In genomic region chr4:81101049-81101448, GRCm38 (mm10) we compare ENCODE assay signal across 26 mouse cellular contexts.
DNase-seq lines count a peak whose midpoint lies in the region; ATAC-seq and TF ChIP-seq lines count a peak whose summit lies in the region.
"Had no signal": no experiment of that assay in that cellular context is flagged by ENCODE, and none has a peak within 500 bp of the region (broad histone marks: within the 10 kb centered on the region; RNA-seq: fewer than 3 reads in every experiment).

No protein-coding gene starts in this region.

- intact Hi-C loops in left cerebral cortex, postnatal 25 days (cut with DNase I), result no loop called here

- peak; percentile 22 for DNase-seq in embryonic facial prominence, embryonic 14.5 days (ENCODE audit: low spot score)
- no peak for DNase-seq in embryonic facial prominence, embryonic 10.5 days (ENCODE audit: low spot score)
- DNase-seq in Muller cell, postnatal 12 days (ENCODE audit: inconsistent ontology term), result peak; percentile 14
- DNase-seq in neural tube, embryonic 10.5 days (ENCODE audit: extremely low spot score, low spot score), result no peak
- no peak for DNase-seq in left cerebral cortex, postnatal 25 days (ENCODE audit: low spot score in 2 of 2)
- DNase-seq: adrenal gland, adult 8-10 months; adrenal gland, postnatal 14 days; adrenal gland, postnatal 36 days; B cell, adult 2 months; cerebellum, adult 11-12 months; cerebellum, adult 2 months; cerebellum, adult 9-10 months; cerebellum, postnatal 10 days; cerebellum, postnatal 25 days had no signal

- H3K36me3 ChIP-seq in embryonic facial prominence, embryonic 14.5 days (ENCODE audit: control insufficient read depth, insufficient read depth, low read length), result no peaks in the 10 kb centered on the region
- H3K36me3 ChIP-seq in embryonic facial prominence, embryonic 10.5 days (replicated peaks), result no peaks in the 10 kb centered on the region
- H3K36me3 ChIP-seq: embryonic facial prominence, embryonic 13.5 days; forebrain, embryonic 10.5 days; forebrain, embryonic 12.5 days; G1E had no signal

- H3K4me3 ChIP-seq in embryonic facial prominence, embryonic 14.5 days (ENCODE audit: low read depth, low read length), result no peak overlapping the region
- no peak overlapping the region for H3K4me3 ChIP-seq in embryonic facial prominence, embryonic 10.5 days
- no peak overlapping the region for H3K4me3 ChIP-seq in embryonic fibroblast, embryonic 13.5 days (ENCODE audit: insufficient read depth, low read length)
- H3K4me3 ChIP-seq: embryonic facial prominence, embryonic 13.5 days; erythroblast, embryonic 14.5 days; forebrain, embryonic 10.5 days; forebrain, embryonic 12.5 days had no signal

- no peaks in the 10 kb centered on the region for H3K9me3 ChIP-seq in embryonic facial prominence, embryonic 14.5 days (ENCODE audit: control insufficient read depth, low read length)
- H3K9me3 ChIP-seq in embryonic facial prominence, embryonic 10.5 days, result no peaks in the 10 kb centered on the region
- H3K9me3 ChIP-seq: embryonic facial prominence, embryonic 13.5 days; forebrain, embryonic 10.5 days; forebrain, embryonic 12.5 days; G1E had no signal

- no peak for ATAC-seq in embryonic facial prominence, embryonic 14.5 days (ENCODE audit: low read depth)
- ATAC-seq: activated CD4-positive, CD25-positive, alpha-beta regulatory T cell, adult 4 months; CD4-positive, CD25-positive, alpha-beta regulatory T cell, adult 4 months; forebrain, embryonic 14.5 days; forebrain, embryonic 16.5 days; Patski had no signal

- H3K27me3 ChIP-seq in embryonic facial prominence, embryonic 14.5 days (replicated peaks; ENCODE audit: control insufficient read depth, insufficient read depth, low read length), result no peaks in the 10 kb centered on the region
- H3K27me3 ChIP-seq in embryonic facial prominence, embryonic 10.5 days (replicated peaks; ENCODE audit: low read depth, poor library complexity, severe bottlenecking), result no peaks in the 10 kb centered on the region
- H3K27me3 ChIP-seq: CH12.LX; embryonic facial prominence, embryonic 13.5 days; forebrain, embryonic 12.5 days; Patski had no signal

- no peak overlapping the region for H3K27ac ChIP-seq in embryonic facial prominence, embryonic 14.5 days (replicated peaks; ENCODE audit: low read depth, low read length)
- no peak overlapping the region for H3K27ac ChIP-seq in embryonic facial prominence, embryonic 10.5 days (replicated peaks)
- peak overlapping the region; percentile 47; the same call in 1 of the 2 replicates for H3K27ac ChIP-seq in embryonic fibroblast, embryonic 13.5 days (ENCODE audit: insufficient read depth, low read length)
- H3K27ac ChIP-seq: embryonic facial prominence, embryonic 13.5 days; forebrain, embryonic 10.5 days; forebrain, embryonic 12.5 days had no signal

- no peak for TF ChIP-seq POLR2A in embryonic fibroblast, embryonic 13.5 days (IDR thresholded peaks at IDR 0.05; ENCODE audit: low read depth, low read length)

- no peak overlapping the region for H3K4me2 ChIP-seq in embryonic facial prominence, embryonic 14.5 days (ENCODE audit: low read depth, low read length)
- H3K4me2 ChIP-seq: embryonic facial prominence, embryonic 13.5 days; forebrain, embryonic 12.5 days had no signal

- TF ChIP-seq CTCF in embryonic fibroblast, embryonic 13.5 days (IDR thresholded peaks at IDR 0.05; ENCODE audit: borderline replicate concordance, insufficient read depth, low read length), result no peak

- 59% methylated on average over 2 of the region's 2 CpGs for WGBS in embryonic facial prominence, embryonic 14.5 days
- 88% methylated on average over 2 of the region's 2 CpGs for WGBS in embryonic facial prominence, embryonic 10.5 days

- no peak overlapping the region for H3K9ac ChIP-seq in embryonic facial prominence, embryonic 14.5 days (ENCODE audit: low read depth, low read length)
- H3K9ac ChIP-seq: embryonic facial prominence, embryonic 13.5 days; forebrain, embryonic 12.5 days had no signal

- H3K4me1 ChIP-seq in embryonic facial prominence, embryonic 14.5 days (ENCODE audit: control insufficient read depth, insufficient read depth, low read length), result no peaks in the 10 kb centered on the region
- no peaks in the 10 kb centered on the region for H3K4me1 ChIP-seq in embryonic facial prominence, embryonic 10.5 days
- no peaks in the 10 kb centered on the region for H3K4me1 ChIP-seq in embryonic fibroblast, embryonic 13.5 days (ENCODE audit: control insufficient read depth, insufficient read depth, low read length)
- H3K4me1 ChIP-seq: embryonic facial prominence, embryonic 13.5 days; forebrain, embryonic 10.5 days; forebrain, embryonic 12.5 days had no signal

Comparison
In these comparisons a context has a peak if more than half of its experiments do, and no peak if none do; other contexts are left out.
1. DNase-seq: peak in embryonic facial prominence, embryonic 14.5 days (single experiment) and Muller cell, postnatal 12 days (single experiment); none in embryonic facial prominence, embryonic 10.5 days (single experiment), neural tube, embryonic 10.5 days (single experiment) and left cerebral cortex, postnatal 25 days (0 of 2).